Mouse (Mus musculus) bone marrow macrophage, adult 2 months (primary cell): ENCODE results near the gene Homer2.

Experiments used
- CTCF ChIP-seq: IDR thresholded peaks from 2 replicates; pipeline ENCODE4 v1.5.1; 2012; ENCODE audit warnings: low read depth, mild to moderate bottlenecking, low read length, moderate library complexity
- POLR2A ChIP-seq: IDR thresholded peaks from 2 replicates; pipeline ENCODE4 v1.6.1; 2012; ENCODE audit warnings: mild to moderate bottlenecking, low read depth, low read length, borderline replicate concordance

- TF ChIP-seq CTCF = no peak
- no peak for TF ChIP-seq POLR2A
Observed at GRCm38 (mm10) chr7:81685375-81685774, 22.0 kb downstream of the Homer2 start.
